Mouse (Mus musculus) mesoderm, embryonic 11.5 days (tissue): ENCODE results near the gene Tln2.
A peak's percentile ranks its signal among the peaks of the same experiment; 100 is the strongest.

Source experiments
- DNase-seq: peaks from one replicate; pipeline ENCODE4 v3.0.0-alpha.2; 2012; ENCODE audit warnings: low read depth, low spot score

Tln2 gene

GRCm38 (mm10) chr9:67362511-67362910 lies 197.0 kb downstream of the Tln2 start:
- DNase-seq: no peak

- DNase-seq: no peak
Observed at GRCm38 (mm10) chr9:67362053-67362452, 197.4 kb downstream of the Tln2 start.

DNA sequence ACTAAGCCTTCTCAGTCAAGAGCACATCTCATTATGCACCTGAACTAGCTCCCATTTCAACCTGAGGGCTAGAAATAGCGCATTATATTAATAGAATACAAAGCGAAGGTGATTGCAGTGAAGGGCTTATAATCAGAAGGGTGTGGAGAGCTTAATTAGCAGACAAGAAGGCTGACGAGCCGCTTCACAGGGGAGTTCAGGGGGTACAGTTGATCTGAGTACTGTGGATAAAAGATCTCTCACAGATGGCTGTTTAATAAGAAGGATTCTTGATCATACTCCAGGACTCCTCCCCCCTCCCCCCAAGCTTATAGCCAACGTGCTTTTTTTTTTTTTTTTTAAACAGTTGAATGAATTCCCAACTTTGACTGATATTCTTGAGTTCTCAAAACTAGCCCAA lies 198.0 kb downstream of the Tln2 start:
- DNase-seq: no peak

GRCm38 (mm10) chr9:67354356-67354755 lies 205.1 kb downstream of the Tln2 start:
- DNase-seq: no peak

DNA sequence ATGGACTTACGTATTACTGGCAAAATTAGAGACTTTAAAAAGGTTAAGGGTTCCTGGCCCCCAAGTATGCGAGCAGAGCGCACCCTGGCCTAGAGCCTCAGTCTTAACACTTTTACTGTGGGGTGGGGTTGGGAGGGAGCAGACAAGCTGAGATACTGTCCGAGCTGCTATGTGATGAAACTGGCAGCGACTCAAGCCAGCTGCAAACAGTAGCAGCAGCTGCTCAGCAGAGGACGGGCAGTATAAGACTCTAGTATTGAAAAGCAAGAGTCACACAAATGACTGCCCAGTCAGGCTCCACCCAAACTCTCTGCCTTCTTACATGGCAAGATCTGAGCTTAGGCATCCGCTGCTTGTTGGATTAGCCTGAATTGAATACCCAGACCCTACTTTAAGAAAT lies 206.1 kb downstream of the Tln2 start:
- no peak for DNase-seq

- no peak for DNase-seq
Observed at GRCm38 (mm10) chr9:67348983-67349382, 210.5 kb downstream of the Tln2 start.

- DNase-seq: no peak
Observed at GRCm38 (mm10) chr9:67347184-67347583, 212.3 kb downstream of the Tln2 start.

DNA sequence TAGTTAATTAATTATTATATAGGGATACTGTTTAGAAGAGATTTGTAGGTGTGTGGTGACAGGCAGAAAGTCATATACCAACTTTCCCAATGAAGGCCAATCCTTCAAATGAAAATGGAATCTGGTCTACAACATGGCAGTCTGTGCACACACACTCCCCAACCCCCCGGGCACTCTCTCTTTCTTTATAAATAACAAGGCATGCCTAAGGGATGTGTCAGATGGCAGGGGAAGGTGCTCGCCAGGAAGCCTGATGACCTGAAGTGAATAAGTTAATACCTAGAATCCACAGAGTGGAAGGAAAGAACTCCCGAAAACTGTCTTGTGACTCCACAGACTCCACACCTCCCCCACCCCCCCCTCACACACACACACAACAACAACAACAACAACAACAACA lies 228.2 kb downstream of the Tln2 start:
- DNase-seq: no peak

DNA sequence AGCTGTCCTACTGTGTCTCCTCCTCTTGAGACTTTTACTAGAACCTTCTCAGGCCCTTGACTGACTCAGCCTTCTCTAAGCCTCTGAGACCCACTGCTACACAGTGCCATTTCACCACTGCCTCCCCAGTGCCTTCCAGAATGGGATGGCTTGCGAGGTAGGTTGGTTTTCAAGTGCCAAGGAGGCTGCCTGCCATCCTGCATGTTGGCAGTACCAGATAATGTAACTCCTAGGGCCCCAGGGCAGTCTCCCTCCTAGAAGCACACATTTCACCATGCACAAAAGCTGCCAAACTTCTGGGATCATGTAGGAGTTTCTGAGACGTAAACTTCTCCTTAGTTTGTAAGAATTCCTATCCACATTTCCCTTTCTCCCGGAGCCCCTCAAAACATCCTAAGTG lies 231.1 kb downstream of the Tln2 start:
- no peak for DNase-seq

GRCm38 (mm10) chr9:67321886-67322285 lies 237.6 kb downstream of the Tln2 start:
- no peak for DNase-seq

GRCm38 (mm10) chr9:67315356-67315755 lies 244.1 kb downstream of the Tln2 start:
- DNase-seq: peak; percentile 56

DNA sequence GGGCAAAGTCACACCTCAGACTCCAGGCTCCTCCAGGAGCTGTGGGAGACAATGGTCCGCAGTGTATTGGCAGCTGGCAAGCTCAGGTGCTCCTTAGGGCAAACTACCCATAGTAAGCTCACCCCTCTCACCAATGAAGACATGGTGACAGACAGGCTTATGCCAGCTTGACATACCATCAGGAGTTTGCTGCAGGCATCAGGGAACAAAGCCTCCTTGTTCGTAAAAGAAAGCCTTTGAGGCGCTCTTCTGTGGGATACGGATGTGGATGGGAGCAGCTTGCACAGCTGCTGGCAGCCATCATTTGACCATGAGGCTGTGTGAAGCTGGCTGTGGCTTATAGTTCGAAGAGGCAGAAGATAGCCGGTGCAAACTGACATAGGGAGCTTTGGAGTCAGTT lies 254.5 kb downstream of the Tln2 start:
- no peak for DNase-seq

GRCm38 (mm10) chr9:67303986-67304385 lies 255.5 kb downstream of the Tln2 start:
- no peak for DNase-seq

GRCm38 (mm10) chr9:67303038-67303437 lies 256.5 kb downstream of the Tln2 start:
- DNase-seq: no peak

DNA sequence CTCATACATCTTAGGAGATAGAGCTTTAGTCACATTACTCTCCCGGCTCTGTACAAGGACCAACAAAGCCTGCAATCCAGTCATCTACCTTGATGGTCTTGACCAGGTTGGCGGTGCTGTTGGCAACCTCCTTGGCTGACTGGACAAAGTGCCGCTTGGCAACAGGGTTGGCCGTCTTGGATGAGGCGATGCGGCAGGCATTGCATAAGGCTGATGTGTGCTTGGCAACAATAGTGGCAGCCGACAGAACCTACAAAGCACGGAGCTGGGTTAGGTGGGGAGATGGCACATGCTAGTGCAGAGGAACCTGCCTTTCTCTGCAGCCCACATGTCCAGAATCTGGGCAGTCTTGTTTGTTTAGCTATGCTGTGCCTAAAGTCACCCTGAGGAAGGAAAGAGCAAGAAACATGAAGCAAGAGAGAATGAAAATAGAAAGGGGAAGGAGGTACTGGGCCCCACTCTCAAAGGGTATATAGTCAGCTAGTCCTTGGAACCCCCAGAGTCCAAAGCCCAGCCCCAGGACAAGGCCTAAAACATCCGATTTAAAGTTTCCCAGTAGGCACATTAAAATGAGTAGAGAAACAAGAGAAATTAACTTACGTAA lies 257.0 kb downstream of the Tln2 start:
- no peak for DNase-seq

GRCm38 (mm10) chr9:67301571-67301970 lies 257.9 kb downstream of the Tln2 start:
- no peak for DNase-seq

DNA sequence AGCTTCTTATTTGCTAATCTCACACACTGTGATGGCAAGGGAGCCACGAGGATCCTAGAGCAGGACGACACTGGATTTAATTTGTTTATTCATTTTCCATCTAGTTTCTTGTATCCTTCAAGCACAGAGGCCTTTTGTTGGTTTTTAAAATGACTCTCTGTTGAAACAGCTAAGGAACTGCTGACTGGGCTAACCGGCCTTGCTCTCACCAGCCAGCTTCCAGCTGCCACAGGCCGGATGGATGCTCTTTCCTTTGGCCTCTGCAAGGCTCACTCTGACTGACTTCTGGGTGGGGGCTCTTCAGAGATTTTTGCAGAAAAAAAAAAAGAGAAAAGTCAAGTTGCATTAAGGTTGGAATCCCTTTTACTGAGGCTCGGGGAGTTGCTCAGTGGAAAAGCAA lies 258.7 kb downstream of the Tln2 start:
- no peak for DNase-seq

DNA sequence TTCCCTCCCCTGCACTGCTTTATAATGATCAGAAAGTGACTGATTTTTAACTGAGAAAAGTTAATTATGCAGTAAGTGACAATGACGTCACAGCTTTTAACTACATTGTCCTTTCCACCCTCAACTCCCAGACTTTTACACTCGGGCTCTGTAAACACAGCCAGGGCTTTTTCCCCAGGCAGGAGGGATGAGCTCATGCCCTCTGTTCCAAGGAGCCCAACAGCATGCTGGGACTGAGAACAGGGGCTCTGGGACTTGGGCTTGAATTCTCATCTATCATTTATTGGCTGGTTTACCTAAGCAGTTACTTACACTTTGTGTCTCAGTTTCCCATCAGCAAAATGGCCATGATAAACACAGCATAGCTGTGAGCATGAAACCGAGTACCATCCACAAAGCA lies 259.2 kb downstream of the Tln2 start:
- no peak for DNase-seq

DNA sequence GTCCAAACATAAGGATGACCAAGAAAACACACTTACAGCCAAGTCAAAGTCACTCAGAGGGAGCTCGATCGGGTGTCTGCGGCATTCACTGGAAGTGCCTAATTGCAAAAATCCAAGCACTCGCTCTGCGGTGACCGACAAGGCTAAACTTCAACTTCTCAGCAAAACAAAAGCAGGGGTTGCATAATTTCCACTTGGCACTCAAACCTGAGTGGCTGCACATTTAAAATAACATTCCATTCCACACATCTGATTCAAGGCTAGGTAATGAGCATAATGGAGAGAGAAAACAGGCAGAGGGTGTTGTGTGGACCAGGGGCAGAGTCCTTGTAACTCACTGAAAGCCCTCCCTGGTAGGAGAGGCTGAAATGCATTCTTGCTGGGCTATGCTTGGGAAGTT lies 260.3 kb downstream of the Tln2 start:
- no peak for DNase-seq

DNA sequence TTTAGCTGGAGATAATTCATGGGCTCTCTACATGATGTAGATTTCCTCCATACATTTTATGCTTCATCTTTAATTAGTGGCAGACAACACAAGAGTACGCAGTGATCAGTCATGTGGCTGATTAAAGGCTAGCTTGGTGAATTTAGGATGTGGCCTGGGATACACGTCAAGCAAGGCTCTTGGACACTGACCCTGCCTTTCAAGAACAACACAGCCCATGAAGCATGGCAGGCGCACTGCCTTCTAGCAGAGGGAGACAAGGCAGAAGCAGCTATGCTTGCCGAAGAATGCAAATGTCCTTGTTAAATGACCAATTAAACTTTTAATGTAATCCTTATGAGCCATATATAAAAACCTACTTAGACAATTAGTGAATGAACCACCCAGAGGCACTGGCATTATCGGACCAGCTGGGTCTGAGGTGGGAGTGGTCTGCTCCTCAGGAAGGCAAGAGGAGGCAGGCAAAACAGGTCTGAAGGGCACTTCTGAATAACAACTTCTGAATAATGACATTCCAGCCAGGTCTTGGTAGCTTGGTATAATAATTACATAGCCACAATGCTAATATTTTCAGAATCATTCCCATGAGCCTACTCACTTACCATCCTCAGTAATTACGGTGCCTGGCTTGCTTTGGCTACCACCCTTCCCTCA lies 262.1 kb downstream of the Tln2 start:
- no peak for DNase-seq

- DNase-seq: no peak
Observed at GRCm38 (mm10) chr9:67287457-67287856, 272.0 kb downstream of the Tln2 start.

DNA sequence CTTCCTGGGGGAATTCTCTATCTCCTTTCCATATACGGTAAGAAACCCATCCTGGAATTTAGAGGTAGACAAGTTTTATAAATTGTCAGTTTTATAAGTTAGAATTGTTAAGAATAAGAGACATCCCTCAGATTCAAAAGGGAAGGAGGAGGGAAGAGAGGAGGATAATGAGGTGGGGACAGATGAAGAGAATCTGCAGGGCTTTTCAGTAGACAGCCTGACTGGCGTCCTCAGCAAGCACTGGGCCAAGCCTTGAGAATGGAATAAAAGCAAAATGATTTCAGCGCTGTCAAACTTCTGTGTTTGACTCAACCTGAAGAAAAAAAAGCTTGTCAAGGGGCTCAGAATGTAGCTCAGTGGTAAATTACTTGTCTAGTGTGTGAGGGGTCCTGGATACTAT lies 272.7 kb downstream of the Tln2 start:
- no peak for DNase-seq

DNA sequence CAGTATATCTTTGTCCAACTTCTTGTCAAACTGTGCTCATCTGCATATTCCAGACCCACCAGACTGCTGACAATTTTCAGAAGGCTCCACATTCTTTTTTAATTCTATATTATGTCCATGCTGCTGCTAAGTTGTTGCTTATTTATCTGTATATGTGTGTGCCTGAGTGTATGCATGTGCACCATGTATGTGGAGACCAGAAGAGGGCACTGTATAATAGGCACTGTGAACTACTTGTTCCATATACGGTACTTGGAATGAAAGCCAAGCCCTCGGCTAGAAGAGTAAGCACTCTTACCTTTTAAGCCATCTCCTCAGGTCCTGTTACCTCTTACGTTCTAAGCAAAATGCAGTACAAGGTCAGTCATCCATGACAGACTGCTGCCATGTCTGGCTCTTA lies 274.0 kb downstream of the Tln2 start:
- DNase-seq: no peak

- DNase-seq: no peak
Observed at GRCm38 (mm10) chr9:67281812-67282211, 277.7 kb downstream of the Tln2 start.
